Mouse (Mus musculus) gastrocnemius, adult 18-20 months (tissue): ENCODE results near the gene Gm6401. TPM values are rescaled to one million over a fixed set of nuclear protein-coding genes. Genes with fewer than 3 reads are reported as not detected.
"Not testable (repeated sequence)": the region's sequence is repeated elsewhere in the genome, so short reads cannot be mapped to it uniquely, and the experiment has no call there.

Source experiments
- DNase-seq: peaks from one replicate; pipeline ENCODE4 v3.0.0; 2021; ENCODE audit warnings: low spot score
- long read RNA-seq, 2 experiments: library from polyadenylated mRNA; stranded (forward); transcript quantifications; one replicate each; pipeline ENCODE4 v2.0.0; 2021
- total RNA-seq, 2 experiments: library from RNA; stranded (reverse); gene quantifications; 2 replicates each; pipeline ENCODE4 v1.2.3; 2021

Gm6401 gene
- total RNA-seq = not detected
- long read RNA-seq, experiment 1 = 0 reads
- long read RNA-seq, experiment 2 = 0 reads

- not testable (repeated sequence) for DNase-seq
Observed at GRCm38 (mm10) chr14:41967827-41968226, at the start of gene Gm6401. Gm6401 (minus strand) TSS chr14:41967927.

- not testable (repeated sequence) for DNase-seq
Observed at GRCm38 (mm10) chr14:41983225-41983624, 15.5 kb upstream of the Gm6401 start, which contains the start of gene Gm3543. Gm3543 (minus strand) TSS chr14:41983325.

- DNase-seq = not testable (repeated sequence)
Observed at GRCm38 (mm10) chr14:41968596-41968995, 869 bp upstream of the Gm6401 start.

GRCm38 (mm10) chr14:41964095-41964494 lies 3.6 kb downstream of the Gm6401 start:
- DNase-seq = not testable (repeated sequence)

- DNase-seq = not testable (repeated sequence)
Observed at GRCm38 (mm10) chr14:41943695-41944094, 24.0 kb downstream of the Gm6401 start, which contains the start of gene 1700024B05Rik. 1700024B05Rik (plus strand) TSS chr14:41943995.

GRCm38 (mm10) chr14:41924649-41925048 lies 43.1 kb downstream of the Gm6401 start, which contains the start of gene 1700049E17Rik1:
1700049E17Rik1 (plus strand) TSS chr14:41924949.
- DNase-seq = not testable (repeated sequence)

Other genes starting within 250 kb of the Gm6401 start
- not detected for gene Gm7929, start 217.3 kb downstream of the Gm6401 start, total RNA-seq
- not detected for gene Gm47189, start 195.5 kb downstream of the Gm6401 start, total RNA-seq
- gene Gm7980, start 60.6 kb downstream of the Gm6401 start, total RNA-seq = not detected
- gene 1700049E17Rik1, start 43.0 kb downstream of the Gm6401 start, total RNA-seq = not detected
- not detected for gene 1700024B05Rik, start 23.9 kb downstream of the Gm6401 start, total RNA-seq
- gene Gm3543, start 15.4 kb upstream of the Gm6401 start, total RNA-seq = not detected
- gene Gm7951, start 149.4 kb upstream of the Gm6401 start, total RNA-seq = not detected
- gene Gm17027, start 194.7 kb upstream of the Gm6401 start, total RNA-seq = not detected
- gene Gm3573, start 222.9 kb upstream of the Gm6401 start, total RNA-seq = not detected